Mouse (Mus musculus): Measurements from ENCODE around the gene Rad54l2.

DNA sequence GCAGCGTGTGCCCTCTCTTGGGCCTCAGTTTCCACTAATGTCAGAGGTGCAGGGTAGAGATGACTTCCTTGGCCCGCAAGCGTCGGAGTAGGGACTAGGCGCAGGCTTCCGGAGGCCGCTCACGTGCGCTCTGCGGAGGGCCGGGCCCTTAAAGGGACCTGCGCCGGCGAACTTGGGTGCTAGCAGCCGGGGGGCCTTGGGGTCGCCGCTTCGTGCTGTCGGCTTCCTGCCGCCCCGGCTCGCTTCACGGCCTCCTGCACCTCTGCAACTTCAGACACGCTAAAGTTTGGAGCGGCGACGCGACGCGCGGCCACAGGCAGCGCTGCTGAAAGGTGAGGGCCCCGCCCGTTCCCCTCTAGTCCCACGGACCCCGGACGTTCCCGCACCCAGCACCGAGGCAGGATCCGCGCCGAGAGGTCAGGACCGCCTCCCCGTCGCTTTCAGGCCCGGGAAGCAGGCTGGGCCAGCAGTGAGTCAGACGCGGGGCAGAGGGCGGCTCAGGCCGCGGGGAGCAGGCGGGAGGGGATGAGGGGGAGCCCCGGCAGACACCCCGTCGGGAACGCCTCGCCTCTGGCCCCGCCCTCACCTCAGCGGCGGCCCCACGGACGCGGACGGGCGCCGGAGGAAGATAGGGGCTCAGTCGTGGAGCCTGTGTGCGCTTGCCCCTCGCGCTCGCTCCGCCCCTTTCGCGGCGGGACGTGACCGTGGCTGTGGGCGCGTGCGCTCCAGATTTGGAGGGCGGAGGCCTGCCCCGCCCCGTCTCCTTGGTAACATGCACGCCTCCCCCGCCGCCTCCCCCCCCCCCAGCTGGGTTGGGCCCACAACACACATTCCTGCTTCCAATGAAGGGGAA is 103.5 kb downstream of the Rad54l2 start, which contains the start of gene Tex264:
- TF ChIP-seq CTCF (IDR thresholded peaks at IDR 0.05) (no peak), POLR2A (IDR thresholded peaks at IDR 0.05; ENCODE audit: insufficient read depth, low read depth, low read length) (peak; percentile 45)

All from heart, adult 2 months (tissue).